Mouse (Mus musculus) lung, adult 18-20 months (tissue): ENCODE measurements around the gene Matn4.

Experiments used
- DNase-seq, 2 experiments: peaks; one replicate each; pipeline ENCODE4 v3.0.0; 2022; ENCODE audit warnings: mixed read lengths in 2 of 2

The Matn4 gene

GRCm38 (mm10) chr2:164407708-164408107, 2.7 kb upstream of the Matn4 start:
- peak; percentile 64 to 76 for DNase-seq

GRCm38 (mm10) chr2:164405519-164405918, 559 bp upstream of the Matn4 start:
- DNase-seq, result peak in 1 of 2 experiments; percentile 39

- peak; percentile 87 to 89 for DNase-seq
These were observed 624 bp downstream of the Matn4 start for GRCm38 (mm10) chr2:164404082-164404990.

- DNase-seq, result peak; percentile 69 to 82
These were observed 1.4 kb downstream of the Matn4 start for GRCm38 (mm10) chr2:164403396-164404081.

GRCm38 (mm10) chr2:164402906-164403305, 2.1 kb downstream of the Matn4 start, which contains the start of gene Rbpjl:
Gene Rbpjl (plus strand): TSS chr2:164403141.
- peak; percentile 80 to 85 for DNase-seq

GRCm38 (mm10) chr2:164396911-164397310, 8.0 kb downstream of the Matn4 start:
- no peak for DNase-seq

- no peak for DNase-seq
These were observed 8.9 kb downstream of the Matn4 start for GRCm38 (mm10) chr2:164396076-164396475.

- no peak for DNase-seq
These were observed 11.8 kb downstream of the Matn4 start for GRCm38 (mm10) chr2:164393126-164393525.

- DNase-seq, result peak; percentile 73 to 82
These were observed 15.5 kb downstream of the Matn4 start for GRCm38 (mm10) chr2:164389499-164389898.

GRCm38 (mm10) chr2:164389020-164389419, 15.9 kb downstream of the Matn4 start, which contains the start of gene Slpi:
Gene Slpi (minus strand): TSS chr2:164389095.
- DNase-seq, result no peak

GRCm38 (mm10) chr2:164386953-164387352, 18.0 kb downstream of the Matn4 start:
- DNase-seq, result peak; percentile 51 to 55

- DNase-seq, result no peak
These were observed 18.8 kb downstream of the Matn4 start for GRCm38 (mm10) chr2:164385927-164386763.

GRCm38 (mm10) chr2:164383656-164384399, 21.1 kb downstream of the Matn4 start:
- no peak for DNase-seq

GRCm38 (mm10) chr2:164382971-164383370, 22.0 kb downstream of the Matn4 start:
- DNase-seq, result no peak

GRCm38 (mm10) chr2:164381726-164382125, 23.2 kb downstream of the Matn4 start:
- no peak for DNase-seq

GRCm38 (mm10) chr2:164377478-164378426, 27.2 kb downstream of the Matn4 start:
- DNase-seq, result no peak

GRCm38 (mm10) chr2:164373187-164373586, 31.8 kb downstream of the Matn4 start:
- peak; percentile 36 to 64 for DNase-seq

GRCm38 (mm10) chr2:164372408-164373053, 32.4 kb downstream of the Matn4 start:
- no peak for DNase-seq

- no peak for DNase-seq
These were observed 33.6 kb downstream of the Matn4 start for GRCm38 (mm10) chr2:164371371-164371770.

GRCm38 (mm10) chr2:164368620-164369105, 36.3 kb downstream of the Matn4 start:
- no peak for DNase-seq
